Mouse (Mus musculus): ENCODE measurements at regions not wholly inside any gene's neighbourhood (a gene's known extent, or its start where the extent isn't known, plus 50 kb on each side); places are given as distances from the start of the nearest gene placed in this dataset.

DNA sequence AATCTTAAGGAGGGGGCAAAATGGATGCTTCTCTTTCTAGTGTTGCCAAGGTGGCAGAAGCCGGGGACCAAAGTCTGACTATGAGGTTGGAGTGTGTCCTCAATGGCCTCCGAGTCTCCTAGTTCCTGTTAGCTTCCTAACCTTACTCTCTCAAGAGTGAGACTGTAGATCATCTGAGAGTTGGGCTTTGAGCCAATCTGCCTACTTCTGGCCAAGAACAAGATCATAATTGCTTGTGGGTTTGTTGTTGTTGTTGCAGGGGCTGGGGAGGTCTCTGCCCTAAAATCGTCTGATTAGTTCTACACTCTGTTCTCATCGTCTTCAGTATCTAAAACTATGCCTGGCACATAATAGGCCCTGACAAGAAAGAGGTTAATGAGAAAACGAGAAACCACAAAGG, 110.8 kb upstream of the Syt6 start:
- H3K9me3 ChIP-seq (ENCODE audit: low read length): no peaks in the 10 kb centered on the region
- 32% methylated on average over 5 of the region's 5 CpGs for WGBS
- H3K27ac ChIP-seq (ENCODE audit: low read depth, low read length): no peak overlapping the region
- no peak for DNase-seq
- peaks cover 4% of the 10 kb centered on the region; the same call in 1 of the 2 replicates for H3K4me1 ChIP-seq (ENCODE audit: insufficient read depth)
- H3K27me3 ChIP-seq (ENCODE audit: insufficient read depth, low read length): no peaks in the 10 kb centered on the region
- ATAC-seq: peak; percentile 10; the same call in 1 of the 2 replicates
- H3K9ac ChIP-seq: no peak overlapping the region
- H3K36me3 ChIP-seq (ENCODE audit: insufficient read depth): no peaks in the 10 kb centered on the region
- no peak overlapping the region for H3K4me2 ChIP-seq (ENCODE audit: low read depth)
- TF ChIP-seq CTCF (IDR thresholded peaks at IDR 0.05; ENCODE audit: low read depth): no peak
- no peak overlapping the region for H3K4me3 ChIP-seq (ENCODE audit: low read depth, low read length)

DNA sequence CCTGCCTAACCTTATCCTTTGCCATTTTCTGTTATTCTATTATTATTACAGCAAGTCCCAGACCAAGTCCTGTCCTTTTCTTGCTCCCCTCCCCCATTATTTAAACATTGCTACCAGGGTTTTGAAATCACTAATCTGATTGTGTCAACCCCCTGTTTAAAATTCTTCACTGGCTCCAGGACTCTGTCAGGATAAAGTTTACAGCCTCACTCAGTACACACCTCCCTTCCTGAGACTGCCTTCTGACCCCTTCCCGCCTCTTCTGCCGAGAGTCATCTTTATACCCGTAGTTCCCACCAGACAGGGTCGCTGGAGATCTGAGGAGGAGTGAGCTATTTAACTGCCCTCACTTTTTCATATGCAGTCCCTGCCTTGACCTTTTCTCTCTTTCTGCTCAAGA, 110.3 kb upstream of the Syt6 start:
- H3K4me2 ChIP-seq (ENCODE audit: low read depth): no peak overlapping the region
- H3K36me3 ChIP-seq (ENCODE audit: insufficient read depth): no peaks in the 10 kb centered on the region
- H3K27ac ChIP-seq (ENCODE audit: low read depth, low read length): no peak overlapping the region
- ATAC-seq: no peak
- H3K9me3 ChIP-seq (ENCODE audit: low read length): no peaks in the 10 kb centered on the region
- H3K9ac ChIP-seq: no peak overlapping the region
- H3K27me3 ChIP-seq (ENCODE audit: insufficient read depth, low read length): no peaks in the 10 kb centered on the region
- 45% methylated on average over 4 of the region's 4 CpGs for WGBS
- H3K4me1 ChIP-seq (ENCODE audit: insufficient read depth): peaks cover 4% of the 10 kb centered on the region; the same call in 1 of the 2 replicates
- no peak overlapping the region for H3K4me3 ChIP-seq (ENCODE audit: low read depth, low read length)
- DNase-seq: no peak
- TF ChIP-seq CTCF (IDR thresholded peaks at IDR 0.05; ENCODE audit: low read depth): no peak

DNA sequence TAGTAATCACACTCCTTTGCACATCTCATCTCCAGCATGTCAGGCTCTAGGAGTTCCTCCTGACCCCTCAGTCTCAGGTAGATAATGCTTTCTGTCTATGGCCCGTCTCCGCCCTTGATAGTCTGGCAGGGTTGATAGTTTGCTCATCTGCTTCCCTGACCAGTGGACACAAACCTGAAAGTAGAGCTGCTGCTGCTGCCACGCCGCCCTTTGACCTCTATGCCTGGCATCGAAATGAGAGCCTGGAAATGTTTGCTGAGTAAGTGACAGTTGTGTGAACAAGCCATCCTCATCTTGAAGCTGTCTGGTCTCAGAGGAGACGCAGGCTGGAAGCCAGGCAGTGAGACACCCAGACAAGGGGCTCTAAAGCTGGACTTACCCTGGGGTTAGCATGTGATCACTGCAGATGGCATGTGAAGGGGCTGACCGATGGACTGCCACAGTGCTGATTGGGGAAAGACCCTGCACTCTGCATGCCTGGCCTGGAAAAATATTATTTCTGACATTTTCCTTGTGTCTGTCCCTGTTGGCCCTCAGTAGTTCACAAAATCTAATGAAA, 109.8 kb upstream of the Syt6 start:
- Histone ChIP-seq H3K27me3 (ENCODE audit: insufficient read depth, low read length) (no peaks in the 10 kb centered on the region), H3K9me3 (ENCODE audit: low read length) (no peaks in the 10 kb centered on the region), H3K27ac (ENCODE audit: low read depth, low read length) (no peak overlapping the region), H3K4me3 (ENCODE audit: low read depth, low read length) (no peak overlapping the region), H3K9ac (no peak overlapping the region), H3K4me2 (ENCODE audit: low read depth) (no peak overlapping the region), H3K4me1 (ENCODE audit: insufficient read depth) (peaks cover 4% of the 10 kb centered on the region; the same call in 1 of the 2 replicates), H3K36me3 (ENCODE audit: insufficient read depth) (no peaks in the 10 kb centered on the region)
- DNase-seq (no peak), ATAC-seq (no peak)
- TF ChIP-seq CTCF (IDR thresholded peaks at IDR 0.05; ENCODE audit: low read depth): no peak
- 88% methylated on average over 7 of the region's 7 CpGs for WGBS

DNA sequence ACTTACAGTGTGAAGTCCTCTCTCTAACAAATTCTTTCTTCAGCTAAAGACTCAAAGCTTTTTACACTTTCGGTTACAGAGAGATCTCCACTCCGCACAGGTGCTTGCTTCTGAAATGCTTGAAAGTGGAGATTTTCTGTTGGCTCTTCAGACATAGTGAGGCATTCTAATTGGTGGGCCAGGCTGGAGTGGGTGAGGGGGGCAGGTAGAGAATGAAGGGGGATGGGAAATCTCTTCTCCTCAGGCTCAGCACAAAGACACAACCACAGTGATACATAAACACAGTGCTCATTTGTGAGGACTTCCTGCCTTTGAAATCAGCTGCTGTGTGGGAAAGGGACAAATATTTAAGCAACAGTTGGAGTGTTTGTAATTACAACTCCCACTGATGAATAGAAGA, 109.1 kb upstream of the Syt6 start:
- TF ChIP-seq CTCF (IDR thresholded peaks at IDR 0.05; ENCODE audit: low read depth): no peak
- Histone ChIP-seq H3K4me2 (ENCODE audit: low read depth) (no peak overlapping the region), H3K27me3 (ENCODE audit: insufficient read depth, low read length) (no peaks in the 10 kb centered on the region), H3K4me3 (ENCODE audit: low read depth, low read length) (no peak overlapping the region), H3K27ac (ENCODE audit: low read depth, low read length) (no peak overlapping the region), H3K9me3 (ENCODE audit: low read length) (no peaks in the 10 kb centered on the region), H3K9ac (no peak overlapping the region), H3K36me3 (ENCODE audit: insufficient read depth) (no peaks in the 10 kb centered on the region), H3K4me1 (ENCODE audit: insufficient read depth) (peaks cover 4% of the 10 kb centered on the region; the same call in 1 of the 2 replicates)
- WGBS: 64% methylated on average over 2 of the region's 2 CpGs
- DNase-seq (no peak), ATAC-seq (peak; percentile 15; the same call in 1 of the 2 replicates)

DNA sequence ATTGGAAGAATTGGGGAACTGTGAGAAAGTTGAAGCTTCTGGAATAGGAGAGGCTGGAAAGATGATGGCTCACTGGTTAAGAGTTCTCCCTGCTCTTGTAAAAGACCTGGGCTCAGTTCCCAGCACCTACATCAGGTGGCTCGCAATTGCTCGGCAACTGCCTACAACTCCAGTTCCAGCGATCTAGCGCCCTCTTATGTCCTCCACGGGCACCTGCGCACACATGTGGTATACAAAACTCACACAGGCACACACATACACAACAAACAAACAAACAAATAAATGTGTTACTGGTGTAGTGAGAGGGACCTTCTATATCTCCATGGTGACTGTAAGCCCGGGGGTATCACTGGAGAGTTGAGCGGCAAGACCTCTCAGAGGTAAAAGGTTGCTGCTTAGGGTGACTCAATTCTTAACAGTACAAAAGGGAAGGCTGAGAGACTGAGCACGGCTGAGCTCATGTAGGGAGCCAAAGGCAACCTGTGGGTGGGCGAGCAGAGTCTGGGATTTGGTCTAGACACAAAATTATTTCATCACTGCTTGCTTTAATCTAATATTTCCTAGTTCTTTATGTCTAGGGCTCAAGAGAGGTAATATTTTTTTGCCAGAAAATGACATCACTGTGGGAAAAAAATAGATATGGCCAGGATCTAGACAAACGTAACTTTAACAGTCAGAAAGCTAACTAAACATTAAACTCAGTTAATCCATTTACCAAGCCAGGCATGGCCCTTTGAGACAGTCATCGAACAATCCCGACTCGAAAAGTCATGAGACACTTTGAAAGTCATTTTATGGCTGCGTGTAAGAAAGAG, 104.2 kb upstream of the Syt6 start:
- Histone ChIP-seq H3K4me2 (ENCODE audit: low read depth) (no peak overlapping the region), H3K9me3 (ENCODE audit: low read length) (no peaks in the 10 kb centered on the region), H3K4me3 (ENCODE audit: low read depth, low read length) (no peak overlapping the region), H3K36me3 (ENCODE audit: insufficient read depth) (no peaks in the 10 kb centered on the region), H3K27ac (ENCODE audit: low read depth, low read length) (no peak overlapping the region), H3K4me1 (ENCODE audit: insufficient read depth) (0 out of 2 replicates have a peak, but pooled peaks cover 4% of the 10 kb centered on the region), H3K27me3 (ENCODE audit: insufficient read depth, low read length) (no peaks in the 10 kb centered on the region), H3K9ac (no peak overlapping the region)
- 86% methylated on average over 15 of the region's 15 CpGs for WGBS
- TF ChIP-seq CTCF (IDR thresholded peaks at IDR 0.05; ENCODE audit: low read depth): no peak
- no peak for ATAC-seq
- DNase-seq: no peak

DNA sequence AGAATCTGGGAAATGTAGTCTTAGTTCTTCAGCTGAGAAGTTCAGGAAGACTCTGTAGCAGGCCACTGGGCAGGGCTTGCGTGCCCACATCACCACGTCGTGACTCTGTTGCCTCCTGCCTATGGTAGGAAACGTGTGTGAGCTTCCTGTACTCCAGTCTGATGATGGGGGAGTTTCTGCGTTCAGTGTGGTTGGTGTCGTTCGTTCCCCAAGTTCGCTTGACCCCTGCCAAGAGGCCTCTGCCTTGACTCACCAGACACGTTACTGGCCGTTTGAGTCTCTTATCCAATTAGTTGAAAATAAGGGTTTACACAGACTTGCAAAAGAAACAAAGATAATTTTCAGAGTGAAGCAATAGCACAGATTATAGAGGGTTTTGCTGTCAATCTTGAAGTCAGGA, 102.4 kb upstream of the Syt6 start:
- no peaks in the 10 kb centered on the region for H3K4me1 ChIP-seq (ENCODE audit: insufficient read depth)
- ATAC-seq: no peak
- no peak for DNase-seq
- H3K4me3 ChIP-seq (ENCODE audit: low read depth, low read length): no peak overlapping the region
- no peaks in the 10 kb centered on the region for H3K36me3 ChIP-seq (ENCODE audit: insufficient read depth)
- no peaks in the 10 kb centered on the region for H3K27me3 ChIP-seq (ENCODE audit: insufficient read depth, low read length)
- H3K9me3 ChIP-seq (ENCODE audit: low read length): no peaks in the 10 kb centered on the region
- H3K27ac ChIP-seq (ENCODE audit: low read depth, low read length): no peak overlapping the region
- TF ChIP-seq CTCF (IDR thresholded peaks at IDR 0.05; ENCODE audit: low read depth): no peak
- WGBS: 76% methylated on average over 10 of the region's 10 CpGs
- no peak overlapping the region for H3K4me2 ChIP-seq (ENCODE audit: low read depth)
- no peak overlapping the region for H3K9ac ChIP-seq

DNA sequence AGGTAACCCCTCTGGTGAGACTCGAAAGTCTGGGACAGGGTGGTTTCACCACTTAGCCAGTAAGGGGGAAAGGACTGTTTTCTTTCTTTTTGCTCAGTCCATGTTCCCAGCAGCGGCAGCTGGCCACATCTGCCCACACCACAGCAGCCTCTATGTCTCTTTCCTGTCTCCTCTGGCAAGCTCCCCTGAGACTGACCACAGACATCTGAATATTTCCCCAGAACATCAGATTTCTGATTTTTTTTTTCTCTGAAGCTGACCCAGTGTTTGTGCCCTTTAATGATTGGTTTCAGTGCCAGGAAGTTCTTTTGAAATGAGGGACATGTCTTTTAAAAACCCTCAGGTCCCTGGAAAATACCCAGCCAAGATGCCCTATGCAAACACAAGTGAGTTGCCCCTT, 101.7 kb upstream of the Syt6 start:
- H3K9ac ChIP-seq: no peak overlapping the region
- no peaks in the 10 kb centered on the region for H3K36me3 ChIP-seq (ENCODE audit: insufficient read depth)
- no peaks in the 10 kb centered on the region for H3K4me1 ChIP-seq (ENCODE audit: insufficient read depth)
- ATAC-seq: no peak
- no peaks in the 10 kb centered on the region for H3K27me3 ChIP-seq (ENCODE audit: insufficient read depth, low read length)
- no peak overlapping the region for H3K27ac ChIP-seq (ENCODE audit: low read depth, low read length)
- WGBS: 91% methylated on average over 2 of the region's 2 CpGs
- H3K4me2 ChIP-seq (ENCODE audit: low read depth): no peak overlapping the region
- TF ChIP-seq CTCF (IDR thresholded peaks at IDR 0.05; ENCODE audit: low read depth): no peak
- no peak for DNase-seq
- H3K9me3 ChIP-seq (ENCODE audit: low read length): no peaks in the 10 kb centered on the region
- no peak overlapping the region for H3K4me3 ChIP-seq (ENCODE audit: low read depth, low read length)
